Mouse (Mus musculus) B cell, adult 2 months (primary cell): ENCODE results near the gene Fam172a.

Source experiments
- DNase-seq, 2 experiments: peaks; one replicate each; pipeline ENCODE4 v3.0.0; 2022

The Fam172a gene

GRCm38 (mm10) chr13:78110648-78111047, 408.8 kb downstream of the Fam172a start:
- DNase-seq: no peak

- no peak for DNase-seq
Observed at GRCm38 (mm10) chr13:78113978-78114377, 412.1 kb downstream of the Fam172a start.

- no peak for DNase-seq
Observed at GRCm38 (mm10) chr13:78118715-78119114, 416.9 kb downstream of the Fam172a start.

GRCm38 (mm10) chr13:78121991-78122390, 420.2 kb downstream of the Fam172a start:
- DNase-seq: no peak

- no peak for DNase-seq
Observed at GRCm38 (mm10) chr13:78123911-78124426, 422.1 kb downstream of the Fam172a start.

GRCm38 (mm10) chr13:78157465-78157864, 455.6 kb downstream of the Fam172a start:
- DNase-seq: no peak

GRCm38 (mm10) chr13:78162149-78162548, 460.3 kb downstream of the Fam172a start:
- DNase-seq: no peak

GRCm38 (mm10) chr13:78163087-78163958, 461.5 kb downstream of the Fam172a start:
- peak; percentile 28 to 43 for DNase-seq

GRCm38 (mm10) chr13:78164941-78165340, 463.1 kb downstream of the Fam172a start:
- no peak for DNase-seq

- no peak for DNase-seq
Observed at GRCm38 (mm10) chr13:78168166-78168565, 466.3 kb downstream of the Fam172a start.

GRCm38 (mm10) chr13:78171320-78171719, 469.5 kb downstream of the Fam172a start:
- no peak for DNase-seq

- DNase-seq: no peak
Observed at GRCm38 (mm10) chr13:78171984-78172636, 470.3 kb downstream of the Fam172a start.

- DNase-seq: no peak
Observed at GRCm38 (mm10) chr13:78172861-78173260, 471.0 kb downstream of the Fam172a start.

GRCm38 (mm10) chr13:78174191-78174590, 472.4 kb downstream of the Fam172a start:
- no peak for DNase-seq

GRCm38 (mm10) chr13:78174891-78175290, 473.1 kb downstream of the Fam172a start:
- no peak for DNase-seq

GRCm38 (mm10) chr13:78175821-78176380, 474.1 kb downstream of the Fam172a start:
- DNase-seq: no peak

GRCm38 (mm10) chr13:78177381-78177950, 475.6 kb downstream of the Fam172a start:
- DNase-seq: no peak

- no peak for DNase-seq
Observed at GRCm38 (mm10) chr13:78178021-78178420, 476.2 kb downstream of the Fam172a start.

- DNase-seq: no peak
Observed at GRCm38 (mm10) chr13:78178771-78179170, 476.9 kb downstream of the Fam172a start.

GRCm38 (mm10) chr13:78179312-78180097, 477.7 kb downstream of the Fam172a start:
- DNase-seq: no peak

GRCm38 (mm10) chr13:78180261-78180660, 478.4 kb downstream of the Fam172a start:
- DNase-seq: no peak
